Mouse (Mus musculus) neural tube, embryonic 12.5 days (tissue): ENCODE measurements around the gene Slc26a5. TPM values are rescaled to one million over a fixed set of nuclear protein-coding genes. Genes with fewer than 3 reads are reported as not detected.

ENCODE experiments used
- ATAC-seq: fragments of 200-750 bp; cut with Nextera tagmentation; 2 replicates; pipeline ENCODE4 v1.8.0; 2017; ENCODE audit warnings: low read depth, mild to moderate bottlenecking, moderate TSS enrichment, moderate library complexity; ENCODE audit not compliant: low FRiP score
- H3K27ac ChIP-seq: fragments of 300-500 bp; sonication (generic); 2 replicates; pipeline ENCODE4 v1.5.1; 2016
- H3K27me3 ChIP-seq: fragments of 300-500 bp; sonication (generic); replicated peaks from 2 replicates; pipeline ENCODE4 v1.6.1; 2016; ENCODE audit warnings: mild to moderate bottlenecking
- H3K36me3 ChIP-seq: fragments of 300-500 bp; sonication (generic); 2 replicates; pipeline ENCODE4 v1.6.1; 2016; ENCODE audit warnings: mild to moderate bottlenecking
- H3K4me1 ChIP-seq: fragments of 300-500 bp; sonication (generic); 2 replicates; pipeline ENCODE4 v1.6.1; 2016
- H3K4me2 ChIP-seq: fragments of 300-500 bp; sonication (generic); replicated peaks from 2 replicates; pipeline ENCODE4 v1.6.1; 2016; ENCODE audit warnings: mild to moderate bottlenecking
- H3K4me3 ChIP-seq: fragments of 300-500 bp; sonication (generic); 2 replicates; pipeline ENCODE4 v1.5.1; 2016
- H3K9ac ChIP-seq: fragments of 300-500 bp; sonication (generic); 2 replicates; pipeline ENCODE4 v1.6.1; 2016; ENCODE audit warnings: mild to moderate bottlenecking
- H3K9me3 ChIP-seq: fragments of 300-500 bp; sonication (generic); 2 replicates; pipeline ENCODE4 v1.6.1; 2016; ENCODE audit warnings: mild to moderate bottlenecking
- WGBS: fragments of 180-500 bp; shearing (Covaris S2); methylation state at CpG from one replicate; pipeline ENCODE4 v1.1.7; 2016; 5-methylcytosine and 5-hydroxymethylcytosine counted together
- polyA plus RNA-seq: library from polyadenylated mRNA; unstranded; fragments of >200 nt; fragmentation: Nextera tagmentation; extraction: Ambion mirVana; gene quantifications from 2 replicates; pipeline ENCODE4 v1.2.1, GENCODE M21; 2016

The Slc26a5 gene
- polyA plus RNA-seq = not detected in 2 replicates

DNA sequence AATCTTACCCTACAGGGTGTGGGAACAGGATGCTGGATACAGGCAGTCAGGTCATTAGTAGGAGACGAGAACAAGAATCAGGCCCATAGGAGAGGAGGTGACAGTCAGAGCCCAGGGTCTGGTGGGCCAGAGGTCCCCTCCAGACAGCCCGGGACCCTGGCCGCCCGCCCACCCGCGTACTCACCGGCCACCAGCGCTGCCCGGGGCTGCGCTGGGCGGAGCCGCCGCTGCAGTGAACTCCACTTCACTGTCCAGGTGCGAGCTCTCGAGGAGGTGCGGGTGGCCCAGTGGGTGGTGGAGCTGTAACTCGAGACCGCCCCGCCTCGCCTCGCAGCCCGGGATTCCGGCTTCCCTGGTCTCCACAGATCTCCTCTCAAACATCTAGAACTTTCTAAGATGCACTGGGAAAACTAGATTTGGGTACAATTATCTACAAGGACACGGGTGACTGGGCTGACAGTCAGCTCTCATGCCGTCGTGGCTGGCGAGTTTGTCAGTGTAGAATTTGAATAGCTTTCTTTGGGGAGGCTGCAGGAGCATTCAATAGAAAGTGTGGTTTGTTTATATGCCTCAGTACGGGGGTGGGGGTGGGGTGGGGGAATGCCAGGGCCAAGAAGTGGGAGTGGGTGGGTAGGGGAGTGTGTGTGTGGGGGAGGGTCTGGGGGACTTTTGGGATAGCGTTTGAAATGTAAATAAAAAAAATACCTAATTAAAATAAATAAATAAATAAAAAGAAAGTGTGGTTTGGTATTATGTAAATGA is at the start of gene Slc26a5:
TSS of gene Slc26a5 (minus strand) at position 259 of the 762 bp plus-strand sequence.
- no peaks in the 10 kb centered on the region for H3K9me3 ChIP-seq
- ATAC-seq = peak; percentile 70
- H3K4me1 ChIP-seq = peaks cover 9% of the 10 kb centered on the region
- H3K36me3 ChIP-seq = no peaks in the 10 kb centered on the region
- no peak within 1 kb of the TSS for H3K27ac ChIP-seq
- H3K4me3 ChIP-seq = peak within 1 kb of the TSS; percentile 20; the same call in 1 of the 2 replicates
- peak within 1 kb of the TSS; percentile 63 for H3K4me2 ChIP-seq
- H3K27me3 ChIP-seq = peaks cover 9% of the 10 kb centered on the region
- H3K9ac ChIP-seq = no peak within 1 kb of the TSS
- WGBS = under 1% methylated on average over 29 of the region's 29 CpGs

DNA sequence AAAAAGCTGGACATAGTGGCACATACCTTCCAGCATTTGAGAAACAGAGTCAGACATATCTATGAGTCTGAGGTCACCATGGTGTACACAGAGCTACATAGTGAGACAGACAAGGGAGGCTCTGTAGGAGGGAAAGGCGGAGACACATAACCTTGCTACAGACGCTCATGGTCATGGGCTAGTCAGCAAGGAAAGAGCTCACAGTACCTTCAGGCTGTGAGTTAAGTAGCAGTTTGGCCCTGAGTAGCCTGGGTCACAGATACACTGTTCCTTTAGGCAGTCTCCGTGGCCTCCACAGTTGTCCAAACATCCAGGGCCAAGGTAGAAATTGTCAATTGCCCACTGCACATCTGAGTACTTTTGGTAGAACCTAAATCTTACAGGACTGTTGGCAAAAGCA is 49.4 kb upstream of the Slc26a5 start:
- no peak overlapping the region for H3K4me2 ChIP-seq
- no peak for ATAC-seq

DNA sequence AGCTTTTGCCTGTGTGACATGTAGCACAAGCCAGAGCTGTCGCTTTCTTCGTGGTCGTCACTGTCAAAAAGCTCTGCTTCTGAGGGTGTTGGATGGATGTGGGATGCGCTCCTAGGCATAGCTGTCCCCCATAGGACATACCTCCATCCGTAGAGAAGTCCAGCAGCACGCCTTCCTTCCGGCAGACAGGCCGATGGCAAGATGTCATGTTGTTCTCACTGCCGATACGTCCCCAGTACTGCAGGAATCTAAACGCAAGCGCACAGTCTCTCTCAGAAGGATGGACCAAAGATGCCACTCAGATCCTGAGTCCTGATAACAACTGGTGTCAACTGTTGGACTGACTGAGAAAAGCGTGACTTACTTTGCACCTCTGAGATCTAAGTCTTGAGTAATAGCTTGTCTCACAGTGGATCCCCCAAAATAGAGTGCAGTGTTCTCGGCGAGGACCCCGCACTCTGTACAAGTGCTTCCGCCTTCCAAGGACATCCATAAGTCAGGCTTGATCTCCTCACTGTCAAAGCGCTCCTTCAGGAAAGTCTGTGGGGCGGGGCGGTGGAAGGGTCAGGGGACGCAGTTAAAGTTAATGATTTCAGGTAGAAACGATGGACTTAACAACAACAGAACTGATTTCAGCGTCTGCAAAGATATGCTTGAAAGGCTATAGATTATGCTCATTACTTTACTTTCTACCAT is 47.6 kb upstream of the Slc26a5 start:
- WGBS = 88% methylated on average over 23 of the region's 23 CpGs

More for the DNA sequence above, 49.4 kb upstream of the Slc26a5 start:
- H3K9ac ChIP-seq = no peak overlapping the region
- H3K36me3 ChIP-seq = peaks cover 6% of the 10 kb centered on the region; the same call in 1 of the 2 replicates
- H3K4me1 ChIP-seq = no peaks in the 10 kb centered on the region
- no peaks in the 10 kb centered on the region for H3K27me3 ChIP-seq
- H3K9me3 ChIP-seq = no peaks in the 10 kb centered on the region
- H3K27ac ChIP-seq = no peak overlapping the region
- H3K4me3 ChIP-seq = no peak overlapping the region
- 65% methylated on average over 3 of the region's 3 CpGs for WGBS

DNA sequence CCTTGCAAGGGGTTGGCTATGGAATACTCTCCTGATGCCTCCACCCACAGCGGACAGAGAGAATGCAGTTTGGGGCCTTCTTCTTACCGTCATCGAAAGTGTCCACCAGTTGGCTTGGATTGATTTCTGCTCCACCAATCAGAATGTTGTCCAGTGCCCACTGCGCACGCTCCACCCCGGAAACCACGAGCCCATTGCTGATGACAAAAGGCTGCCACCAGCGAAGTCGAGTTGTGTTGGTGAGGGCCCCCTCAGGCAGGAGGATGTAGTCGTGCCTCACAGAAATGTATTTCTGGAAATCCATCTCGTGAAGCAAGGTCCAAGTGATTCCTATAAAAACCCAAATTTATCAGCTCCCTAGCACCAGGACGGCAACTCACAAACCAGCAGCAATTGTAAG is 45.3 kb upstream of the Slc26a5 start:
- H3K27me3 ChIP-seq = no peaks in the 10 kb centered on the region
- no peaks in the 10 kb centered on the region; the same call in 1 of the 2 replicates for H3K36me3 ChIP-seq
- no peaks in the 10 kb centered on the region for H3K9me3 ChIP-seq
- WGBS = 95% methylated on average over 12 of the region's 12 CpGs
- ATAC-seq = no peak
- H3K4me3 ChIP-seq = no peak overlapping the region
- no peak overlapping the region for H3K9ac ChIP-seq
- H3K27ac ChIP-seq = no peak overlapping the region
- H3K4me1 ChIP-seq = no peaks in the 10 kb centered on the region
- H3K4me2 ChIP-seq = no peak overlapping the region

More for the DNA sequence above, 47.6 kb upstream of the Slc26a5 start:
- Histone ChIP-seq H3K36me3 (no peaks in the 10 kb centered on the region; the same call in 1 of the 2 replicates), H3K27me3 (no peaks in the 10 kb centered on the region), H3K4me2 (no peak overlapping the region), H3K9ac (no peak overlapping the region), H3K27ac (no peak overlapping the region), H3K9me3 (no peaks in the 10 kb centered on the region), H3K4me3 (no peak overlapping the region), H3K4me1 (no peaks in the 10 kb centered on the region)
- no peak for ATAC-seq

DNA sequence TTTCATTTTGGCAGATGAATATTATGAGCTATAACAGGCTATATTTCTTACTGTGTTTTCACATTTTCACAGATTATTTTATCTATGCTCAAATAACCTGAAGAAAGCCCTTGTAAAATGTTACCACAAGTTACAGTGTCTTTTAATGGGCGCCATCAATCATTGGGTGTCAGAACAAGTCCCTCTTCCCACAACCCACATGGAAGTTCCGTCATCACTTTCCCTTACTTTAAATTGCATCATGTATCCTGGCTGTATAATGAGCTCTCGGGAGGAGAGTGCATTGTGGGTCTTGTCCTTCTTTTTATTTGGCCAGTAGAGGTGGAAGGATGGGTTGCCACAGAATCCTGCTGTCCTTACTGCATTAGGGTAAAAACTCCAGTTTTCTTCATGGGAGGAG is 44.3 kb upstream of the Slc26a5 start:
- Histone ChIP-seq H3K36me3 (no peaks in the 10 kb centered on the region; the same call in 1 of the 2 replicates), H3K9me3 (no peaks in the 10 kb centered on the region), H3K27me3 (no peaks in the 10 kb centered on the region), H3K9ac (no peak overlapping the region), H3K4me3 (no peak overlapping the region), H3K4me1 (no peaks in the 10 kb centered on the region), H3K27ac (no peak overlapping the region), H3K4me2 (no peak overlapping the region)
- WGBS = 82% methylated on average over 3 of the region's 3 CpGs
- ATAC-seq = no peak

DNA sequence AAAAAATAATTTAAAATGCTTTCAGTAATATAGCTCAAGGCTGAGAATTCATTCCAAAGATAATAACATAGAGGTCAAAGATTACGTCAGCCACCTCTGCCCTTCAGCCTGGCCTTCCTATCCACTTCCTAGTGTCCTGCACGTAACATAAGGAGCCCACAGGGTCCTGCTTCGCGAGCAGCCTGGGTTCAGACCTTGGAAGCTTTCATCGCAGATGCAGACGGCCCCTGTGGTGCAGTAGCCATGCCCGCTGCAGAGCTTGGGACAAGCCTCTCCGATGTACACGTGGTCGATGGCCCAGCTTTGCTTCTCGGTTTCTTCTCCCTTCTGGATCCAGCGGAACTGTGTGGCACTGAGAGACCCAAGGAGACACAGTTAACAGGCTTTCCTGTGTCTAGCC is 36.0 kb upstream of the Slc26a5 start:
- 71% methylated on average over 12 of the region's 12 CpGs for WGBS
- ATAC-seq = no peak

DNA sequence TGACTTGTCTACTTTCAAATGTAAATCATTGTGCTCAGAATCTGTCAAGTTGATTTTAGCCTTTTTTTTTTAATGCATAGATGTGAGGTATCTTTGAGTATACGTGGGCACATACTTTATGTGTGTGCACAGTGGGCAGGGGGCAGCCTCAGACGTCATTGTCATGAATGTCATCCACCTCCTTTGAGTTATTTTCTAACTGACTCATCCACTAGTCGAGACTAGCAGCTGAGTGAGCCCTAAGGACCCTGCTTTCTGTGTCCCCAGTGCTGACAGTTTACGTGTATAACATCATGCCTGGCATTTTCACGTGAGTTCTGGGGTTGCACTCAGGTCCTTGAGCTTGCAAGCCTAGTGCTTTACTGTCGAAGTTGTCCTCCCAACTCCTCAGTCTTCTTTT is 35.5 kb upstream of the Slc26a5 start:
- Histone ChIP-seq H3K9me3 (no peaks in the 10 kb centered on the region), H3K9ac (no peak overlapping the region), H3K36me3 (peaks cover 8% of the 10 kb centered on the region), H3K27ac (no peak overlapping the region), H3K4me3 (no peak overlapping the region), H3K4me1 (no peaks in the 10 kb centered on the region), H3K27me3 (no peaks in the 10 kb centered on the region), H3K4me2 (no peak overlapping the region)
- WGBS = 74% methylated on average over 6 of the region's 6 CpGs
- no peak for ATAC-seq

More for the DNA sequence above, 36.0 kb upstream of the Slc26a5 start:
- no peak overlapping the region for H3K9ac ChIP-seq
- H3K4me2 ChIP-seq = no peak overlapping the region
- no peaks in the 10 kb centered on the region for H3K4me1 ChIP-seq
- no peaks in the 10 kb centered on the region for H3K27me3 ChIP-seq
- H3K9me3 ChIP-seq = no peaks in the 10 kb centered on the region
- peaks cover 5% of the 10 kb centered on the region for H3K36me3 ChIP-seq
- H3K4me3 ChIP-seq = no peak overlapping the region
- H3K27ac ChIP-seq = no peak overlapping the region

DNA sequence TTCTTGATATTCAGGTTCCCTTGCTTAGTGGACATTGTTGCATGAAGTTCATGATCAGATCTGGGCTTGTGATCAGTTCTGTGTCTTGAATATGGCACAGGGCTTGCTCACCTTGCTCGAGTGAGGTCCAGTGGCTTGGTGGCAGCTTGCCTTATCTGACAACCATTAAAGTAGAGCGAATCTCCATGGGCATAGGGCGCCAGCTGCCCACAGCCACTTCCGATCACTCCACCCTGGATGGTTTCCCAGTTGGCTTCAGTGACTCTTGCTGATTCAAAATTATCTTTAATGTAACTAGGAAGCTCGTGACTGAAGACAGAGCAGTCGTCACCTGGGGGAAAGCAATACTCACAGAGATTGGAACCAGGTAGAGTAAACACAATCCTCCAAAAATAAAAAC is 33.5 kb upstream of the Slc26a5 start:
- 89% methylated on average over 6 of the region's 6 CpGs for WGBS
- no peaks in the 10 kb centered on the region for H3K27me3 ChIP-seq
- no peak overlapping the region for H3K27ac ChIP-seq
- no peaks in the 10 kb centered on the region for H3K9me3 ChIP-seq
- H3K9ac ChIP-seq = no peak overlapping the region
- ATAC-seq = no peak
- no peaks in the 10 kb centered on the region for H3K4me1 ChIP-seq
- no peak overlapping the region for H3K4me2 ChIP-seq
- no peak overlapping the region for H3K4me3 ChIP-seq
- H3K36me3 ChIP-seq = peaks cover 8% of the 10 kb centered on the region

DNA sequence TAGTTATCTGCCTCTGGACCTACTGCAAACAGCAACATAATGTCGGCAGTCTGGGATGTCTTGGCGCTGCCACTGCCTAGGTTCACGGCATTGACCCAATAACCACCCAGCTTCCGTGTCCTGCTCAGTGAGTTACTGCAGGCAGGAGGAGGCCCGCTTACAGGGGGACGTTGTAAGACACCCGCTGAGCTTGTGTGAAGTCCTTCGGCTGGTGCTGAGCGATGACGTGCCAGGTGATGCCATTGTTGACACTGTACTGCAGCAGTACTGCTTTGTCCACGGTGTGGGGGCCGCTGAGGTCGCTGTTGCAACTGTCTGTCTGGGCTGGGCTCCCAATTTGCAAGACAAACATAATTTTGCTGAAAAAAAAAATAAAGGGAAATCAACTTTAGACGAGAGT is 31.2 kb upstream of the Slc26a5 start:
- no peak for ATAC-seq
- no peaks in the 10 kb centered on the region for H3K27me3 ChIP-seq
- H3K9me3 ChIP-seq = no peaks in the 10 kb centered on the region
- peaks cover 8% of the 10 kb centered on the region for H3K36me3 ChIP-seq
- no peak overlapping the region for H3K27ac ChIP-seq
- H3K4me1 ChIP-seq = no peaks in the 10 kb centered on the region
- no peak overlapping the region for H3K4me3 ChIP-seq
- no peak overlapping the region for H3K9ac ChIP-seq
- no peak overlapping the region for H3K4me2 ChIP-seq
- WGBS = 67% methylated on average over 14 of the region's 14 CpGs

DNA sequence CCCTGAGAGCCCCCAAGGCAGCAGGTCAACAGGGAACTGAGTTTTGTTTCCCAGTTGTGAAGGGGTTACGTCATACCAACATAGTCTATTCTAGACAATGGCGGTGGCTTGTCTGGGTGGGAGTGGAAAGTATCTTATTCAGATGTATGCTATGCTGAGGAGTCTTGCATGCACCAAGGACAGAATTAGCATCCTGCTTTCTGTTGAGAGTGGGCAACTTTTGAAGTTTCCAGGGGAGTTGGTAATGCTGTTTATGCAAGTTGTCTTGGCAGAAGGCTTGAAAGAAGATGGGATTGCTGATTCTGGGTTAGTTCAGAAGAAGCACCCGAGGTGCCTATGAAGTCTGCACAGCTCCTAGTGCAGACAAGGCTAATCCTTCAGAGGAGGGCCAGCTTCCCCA is 28.8 kb upstream of the Slc26a5 start:
- no peaks in the 10 kb centered on the region for H3K4me1 ChIP-seq
- H3K27ac ChIP-seq = no peak overlapping the region
- peaks cover 6% of the 10 kb centered on the region for H3K36me3 ChIP-seq
- H3K9me3 ChIP-seq = no peaks in the 10 kb centered on the region
- no peak for ATAC-seq
- H3K4me3 ChIP-seq = no peak overlapping the region
- WGBS = 94% methylated on average over 3 of the region's 3 CpGs
- no peaks in the 10 kb centered on the region for H3K27me3 ChIP-seq
- H3K9ac ChIP-seq = no peak overlapping the region
- H3K4me2 ChIP-seq = no peak overlapping the region

DNA sequence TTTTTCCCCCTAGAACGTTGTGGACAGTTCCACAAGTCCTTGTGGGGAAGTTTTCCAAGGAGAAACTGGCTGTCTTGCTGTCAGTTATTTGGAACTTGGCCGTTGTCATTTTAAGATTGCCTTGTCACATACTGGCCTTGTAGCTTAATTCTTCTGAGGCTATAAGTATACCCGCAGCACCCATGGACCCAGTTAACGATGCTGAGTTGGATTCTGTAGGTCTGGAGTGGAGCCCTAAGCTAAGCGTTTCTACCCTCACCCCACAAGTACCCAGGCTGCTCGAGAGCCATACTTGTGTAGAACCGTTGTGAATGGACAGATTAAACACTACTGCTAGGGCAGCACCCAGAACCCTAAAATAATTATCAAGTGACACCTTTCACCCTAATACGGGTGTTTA is 1.3 kb upstream of the Slc26a5 start:
- Histone ChIP-seq H3K4me2 (peak overlapping the region; percentile 63), H3K9me3 (no peaks in the 10 kb centered on the region), H3K27me3 (peaks cover 9% of the 10 kb centered on the region), H3K4me1 (peaks cover 9% of the 10 kb centered on the region), H3K27ac (no peak overlapping the region), H3K4me3 (no peak overlapping the region), H3K36me3 (no peaks in the 10 kb centered on the region), H3K9ac (no peak overlapping the region)
- 72% methylated on average over 8 of the region's 8 CpGs for WGBS
- no peak for ATAC-seq

DNA sequence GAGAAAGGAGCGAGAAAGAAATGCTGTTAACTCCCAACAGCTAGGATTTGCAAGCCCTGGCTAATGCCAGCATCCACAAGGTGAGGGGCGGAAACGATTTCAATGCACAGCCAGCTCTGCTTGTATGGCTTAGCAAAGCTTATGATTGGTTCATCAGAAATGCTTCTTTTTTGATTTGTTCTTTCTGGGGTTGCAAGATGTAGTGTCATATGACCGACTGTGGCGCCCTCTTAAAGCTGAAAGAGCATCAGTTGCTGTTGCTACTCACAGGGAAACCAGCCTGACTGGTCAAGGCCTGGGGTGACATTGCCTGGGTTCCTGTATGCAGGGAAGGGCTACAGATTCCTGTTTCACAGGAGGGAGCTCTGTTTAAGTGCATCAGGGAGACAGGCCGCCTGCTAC is 908 bp upstream of the Slc26a5 start:
- WGBS = 11% methylated on average over 6 of the region's 6 CpGs
- Histone ChIP-seq H3K4me3 (no peak overlapping the region), H3K36me3 (no peaks in the 10 kb centered on the region), H3K9me3 (no peaks in the 10 kb centered on the region), H3K27me3 (peaks cover 9% of the 10 kb centered on the region), H3K27ac (no peak overlapping the region), H3K4me1 (peaks cover 9% of the 10 kb centered on the region), H3K9ac (no peak overlapping the region), H3K4me2 (peak overlapping the region; percentile 63)
- no peak for ATAC-seq
